In the genomic region with DNA sequence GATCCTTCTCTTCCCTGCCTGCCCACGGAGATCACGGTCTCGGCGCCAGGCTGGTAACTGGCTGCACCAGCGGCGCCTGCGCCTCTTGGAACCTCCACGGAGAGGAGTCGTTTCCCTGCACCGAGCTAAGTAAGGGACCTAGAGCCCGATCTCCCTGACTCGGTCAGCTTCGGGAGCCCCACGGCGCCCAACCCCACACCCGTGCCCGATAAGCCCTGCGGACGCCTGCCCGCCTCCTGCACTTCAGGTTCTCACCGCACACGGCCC, we compare ENCODE assay signal across 8 mouse cellular contexts. TPM values are rescaled to one million over a fixed set of nuclear protein-coding genes. Genes with fewer than 3 reads are reported as not detected.
A peak's percentile ranks its signal among the peaks of the same experiment; 100 is the strongest.
DNase-seq lines count a peak whose midpoint lies in the region; ATAC-seq and TF ChIP-seq lines count a peak whose summit lies in the region.

No protein-coding gene starts in this region.

- DNase-seq in heart, postnatal 25 days (ENCODE audit: low spot score): no peak
- DNase-seq in Patski (ENCODE audit: low read depth, low spot score): no peak
- DNase-seq in hindbrain, embryonic 10.5 days (ENCODE audit: low spot score): no peak
- no peak for DNase-seq in midbrain, embryonic 11.5 days (ENCODE audit: low spot score, missing footprints)
- no peak for DNase-seq in gastrocnemius, postnatal 36 days
- DNase-seq in cerebellum, postnatal 4 days (ENCODE audit: low spot score in 2 of 2): no peak
- DNase-seq in layer of hippocampus, adult 9-10 months (ENCODE audit: low spot score): no peak

- no peaks in the 10 kb centered on the region for H3K27me3 ChIP-seq in heart, embryonic 16.5 days (ENCODE audit: control insufficient read depth, insufficient read depth, low read length)
- H3K27me3 ChIP-seq in Patski: no peaks in the 10 kb centered on the region
- no peaks in the 10 kb centered on the region; the same call in 1 of the 2 replicates for H3K27me3 ChIP-seq in hindbrain, embryonic 10.5 days (ENCODE audit: insufficient read depth, poor library complexity, severe bottlenecking)
- H3K27me3 ChIP-seq in midbrain, embryonic 11.5 days (ENCODE audit: control insufficient read depth, insufficient read depth, low read length): no peaks in the 10 kb centered on the region

- 0% methylated on average over 22 of the region's 22 CpGs for WGBS in heart, embryonic 16.5 days
- WGBS in hindbrain, embryonic 10.5 days: under 1% methylated on average over 22 of the region's 22 CpGs
- WGBS in midbrain, embryonic 11.5 days: 0% methylated on average over 22 of the region's 22 CpGs

- intact Hi-C loops in heart, postnatal 25 days (cut with DNase I): no loop called here
- intact Hi-C loops in gastrocnemius, postnatal 36 days (cut with DNase I): no loop called here

- no peak for TF ChIP-seq CTCF in Patski (IDR thresholded peaks at IDR 0.05)

- peaks cover 19% of the 10 kb centered on the region for H3K36me3 ChIP-seq in heart, embryonic 16.5 days (ENCODE audit: control insufficient read depth, insufficient read depth)
- peaks cover 51% of the 10 kb centered on the region for H3K36me3 ChIP-seq in hindbrain, embryonic 10.5 days
- no peaks in the 10 kb centered on the region for H3K36me3 ChIP-seq in midbrain, embryonic 11.5 days (ENCODE audit: control insufficient read depth, insufficient read depth, low read length)

- H3K9ac ChIP-seq in heart, embryonic 16.5 days (ENCODE audit: low read length): peak overlapping the region; percentile 92
- peak overlapping the region; percentile 79 for H3K9ac ChIP-seq in midbrain, embryonic 11.5 days (ENCODE audit: low read length)

- ATAC-seq in heart, embryonic 16.5 days (replicated peaks; ENCODE audit: extremely low read depth, insufficient read depth, low FRiP score): no peak; the same call in 1 of the 2 replicates
- peak; percentile 2 for ATAC-seq in Patski
- ATAC-seq in midbrain, embryonic 11.5 days (ENCODE audit: low FRiP score): no peak

- POLR2A ChIA-PET in Patski (lab: Charles Lee): interaction anchor here (1.2 kb wide), 1 partner anchor 8 kb away, joined by 5 read pairs; no protein-coding TSS in a partner anchor

- in situ Hi-C loops in Patski (cut with MboI; ENCODE audit: low pct_unique_long_range_greater_than_20kb): no loop called here

- CTCF ChIA-PET in Patski (lab: Charles Lee): interaction anchor here (0.9 to 2.9 kb wide), 12 partner anchors 13 to 295 kb away, joined by 3 to 10 read pairs (median 3); no protein-coding TSS in a partner anchor

- peak overlapping the region; percentile 97 for H3K4me2 ChIP-seq in heart, embryonic 16.5 days (ENCODE audit: low read depth, low read length)
- peak overlapping the region; percentile 86 for H3K4me2 ChIP-seq in midbrain, embryonic 11.5 days

- H3K4me3 ChIP-seq in heart, embryonic 16.5 days (ENCODE audit: low read length): peak overlapping the region; percentile 97
- H3K4me3 ChIP-seq in hindbrain, embryonic 10.5 days: peak overlapping the region; percentile 70
- peak overlapping the region; percentile 85 for H3K4me3 ChIP-seq in midbrain, embryonic 11.5 days (ENCODE audit: low read depth, low read length)

- no peaks in the 10 kb centered on the region for H3K9me3 ChIP-seq in heart, embryonic 16.5 days (replicated peaks; ENCODE audit: control insufficient read depth, low read length)
- no peaks in the 10 kb centered on the region for H3K9me3 ChIP-seq in hindbrain, embryonic 10.5 days
- no peaks in the 10 kb centered on the region for H3K9me3 ChIP-seq in midbrain, embryonic 11.5 days (ENCODE audit: control insufficient read depth, low read length)

- peak overlapping the region; percentile 82 for H3K27ac ChIP-seq in heart, embryonic 16.5 days (ENCODE audit: low read length)
- peak overlapping the region; percentile 91 for H3K27ac ChIP-seq in hindbrain, embryonic 10.5 days
- peak overlapping the region; percentile 54 for H3K27ac ChIP-seq in midbrain, embryonic 11.5 days (ENCODE audit: low read depth, low read length)

- peaks cover 14% of the 10 kb centered on the region for H3K4me1 ChIP-seq in heart, embryonic 16.5 days (ENCODE audit: control insufficient read depth, insufficient read depth, low read length)
- H3K4me1 ChIP-seq in hindbrain, embryonic 10.5 days (replicated peaks): peaks cover 32% of the 10 kb centered on the region
- peaks cover 13% of the 10 kb centered on the region for H3K4me1 ChIP-seq in midbrain, embryonic 11.5 days (ENCODE audit: control insufficient read depth, insufficient read depth, low read length)

RNA-seq across cellular contexts. Expression of a gene that starts 0.3 kb away (rescaled TPM):
- polyA plus RNA-seq in heart, embryonic 16.5 days (2015; fragmentation: Nextera tagmentation; extraction: Ambion mirVana): 28.3 and 31.6 TPM in 2 replicates
- total RNA-seq in heart, postnatal 25 days (2021): 10 to 100 TPM; 21.9 to 23.3 TPM
- polyA plus RNA-seq in Patski (2021): 35.8 TPM
- 27.2 and 27.5 TPM in 2 replicates for polyA plus RNA-seq in hindbrain, embryonic 10.5 days (2016; fragmentation: Nextera tagmentation; extraction: Ambion mirVana)
- polyA plus RNA-seq in midbrain, embryonic 11.5 days (2014; fragmentation: Nextera tagmentation; extraction: Ambion mirVana): 15.4 and 17.4 TPM in 2 replicates
- 10 to 100 TPM; 19.2 to 21.0 TPM for total RNA-seq in gastrocnemius, postnatal 36 days (2021)

RNA-seq across cellular contexts. Expression of a gene that starts 33.4 kb away (rescaled TPM):
- polyA plus RNA-seq in heart, embryonic 16.5 days (2015; fragmentation: Nextera tagmentation; extraction: Ambion mirVana): 43.7 and 45.0 TPM in 2 replicates
- total RNA-seq in heart, postnatal 25 days (2021): 10 to 100 TPM; 16.5 to 16.8 TPM
- polyA plus RNA-seq in Patski (2021): 41.5 TPM
- polyA plus RNA-seq in hindbrain, embryonic 10.5 days (2016; fragmentation: Nextera tagmentation; extraction: Ambion mirVana): 81.1 and 182 TPM in 2 replicates
- 118 and 119 TPM in 2 replicates for polyA plus RNA-seq in midbrain, embryonic 11.5 days (2014; fragmentation: Nextera tagmentation; extraction: Ambion mirVana)
- 10 to 100 TPM; 45.1 to 50.5 TPM for total RNA-seq in gastrocnemius, postnatal 36 days (2021)

RNA-seq across cellular contexts. Expression of a gene that starts 57.1 kb away (rescaled TPM):
- polyA plus RNA-seq in heart, embryonic 16.5 days (2015; fragmentation: Nextera tagmentation; extraction: Ambion mirVana): 88.3 and 94.7 TPM in 2 replicates
- total RNA-seq in heart, postnatal 25 days (2021): 1 to 10 TPM; 6.1 to 7.4 TPM
- 61.8 TPM for polyA plus RNA-seq in Patski (2021)
- polyA plus RNA-seq in hindbrain, embryonic 10.5 days (2016; fragmentation: Nextera tagmentation; extraction: Ambion mirVana): 222 and 292 TPM in 2 replicates
- 210 and 212 TPM in 2 replicates for polyA plus RNA-seq in midbrain, embryonic 11.5 days (2014; fragmentation: Nextera tagmentation; extraction: Ambion mirVana)
- 1 to 10 TPM; 4.2 to 5.6 TPM for total RNA-seq in gastrocnemius, postnatal 36 days (2021)
